Mouse (Mus musculus) midbrain, embryonic 13.5 days (tissue): ENCODE measurements at regions not wholly inside any gene's neighbourhood (a gene's known extent, or its start where the extent isn't known, plus 50 kb on each side); places are given as distances from the start of the nearest gene placed in this dataset.

ENCODE experiments used
- ATAC-seq: fragments of 200-750 bp; cut with Nextera tagmentation; 2 replicates; pipeline ENCODE4 v1.8.0; 2017; ENCODE audit warnings: mild to moderate bottlenecking, moderate TSS enrichment, moderate library complexity
- H3K27ac ChIP-seq: fragments of 300-500 bp; sonication (generic); 2 replicates; pipeline ENCODE4 v1.5.1; 2015; ENCODE audit warnings: inconsistent platforms, mild to moderate bottlenecking, moderate library complexity
- H3K27me3 ChIP-seq: fragments of 300-500 bp; sonication (generic); 2 replicates; pipeline ENCODE4 v1.6.1; 2015; ENCODE audit warnings: mild to moderate bottlenecking, inconsistent platforms
- H3K36me3 ChIP-seq: fragments of 300-500 bp; sonication (generic); 2 replicates; pipeline ENCODE4 v1.6.1; 2015; ENCODE audit warnings: mild to moderate bottlenecking, inconsistent platforms
- H3K4me1 ChIP-seq: fragments of 300-500 bp; sonication (generic); replicated peaks from 2 replicates; pipeline ENCODE4 v1.6.1; 2015; ENCODE audit warnings: inconsistent platforms
- H3K4me2 ChIP-seq: fragments of 300-500 bp; sonication (generic); replicated peaks from 2 replicates; pipeline ENCODE4 v1.6.1; 2015; ENCODE audit warnings: moderate library complexity, mild to moderate bottlenecking, inconsistent platforms
- H3K4me3 ChIP-seq: fragments of 300-500 bp; sonication (generic); replicated peaks from 2 replicates; pipeline ENCODE4 v1.5.1; 2015; ENCODE audit warnings: mild to moderate bottlenecking, inconsistent platforms
- H3K9ac ChIP-seq: fragments of 300-500 bp; sonication (generic); replicated peaks from 2 replicates; pipeline ENCODE4 v1.6.1; 2015; ENCODE audit warnings: mild to moderate bottlenecking, inconsistent platforms
- H3K9me3 ChIP-seq: fragments of 300-500 bp; sonication (generic); 2 replicates; pipeline ENCODE4 v1.6.1; 2016; ENCODE audit warnings: mild to moderate bottlenecking, inconsistent platforms
- WGBS: fragments of 180-500 bp; shearing (Covaris S2); methylation state at CpG from one replicate; pipeline ENCODE4 v1.1.7; 2015; 5-methylcytosine and 5-hydroxymethylcytosine counted together

- WGBS = 94% methylated on average over 1 of the region's 1 CpGs
- Histone ChIP-seq H3K4me3 (no peak overlapping the region), H3K9ac (no peak overlapping the region), H3K4me2 (no peak overlapping the region), H3K27ac (no peak overlapping the region), H3K27me3 (no peaks in the 10 kb centered on the region), H3K36me3 (no peaks in the 10 kb centered on the region), H3K9me3 (no peaks in the 10 kb centered on the region), H3K4me1 (no peaks in the 10 kb centered on the region)
- no peak for ATAC-seq
These were observed 77.7 kb upstream of the Slc13a1 start for GRCm38 (mm10) chr6:24245591-24245990.

DNA sequence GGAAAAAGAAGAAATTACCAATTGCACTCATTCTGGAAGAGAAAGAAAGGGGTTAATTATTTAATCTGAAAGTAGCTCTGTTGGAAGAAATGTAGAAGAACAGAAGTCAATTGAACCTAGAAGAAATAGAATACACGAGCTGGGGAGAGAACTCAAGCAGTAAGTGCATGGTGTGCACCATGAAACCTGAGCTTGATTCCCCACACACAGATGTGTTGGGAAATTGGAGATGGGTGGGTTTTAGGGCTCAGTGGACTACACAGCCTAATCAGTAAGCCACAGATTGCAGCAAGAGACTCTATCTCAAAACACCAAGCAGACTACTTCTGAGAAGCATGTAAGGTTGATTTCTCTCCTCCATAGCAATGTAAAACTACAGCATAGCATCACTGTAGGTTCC, 70.6 kb upstream of the Slc13a1 start:
- WGBS = 47% methylated on average over 1 of the region's 1 CpGs
- no peaks in the 10 kb centered on the region for H3K4me1 ChIP-seq
- H3K9ac ChIP-seq = no peak overlapping the region
- H3K9me3 ChIP-seq = no peaks in the 10 kb centered on the region
- ATAC-seq = no peak
- H3K4me3 ChIP-seq = no peak overlapping the region
- no peak overlapping the region for H3K4me2 ChIP-seq
- no peaks in the 10 kb centered on the region for H3K36me3 ChIP-seq
- no peaks in the 10 kb centered on the region for H3K27me3 ChIP-seq
- H3K27ac ChIP-seq = no peak overlapping the region

GRCm38 (mm10) chr6:24238054-24238453, 70.2 kb upstream of the Slc13a1 start:
- Histone ChIP-seq H3K27ac (no peak overlapping the region), H3K4me1 (no peaks in the 10 kb centered on the region), H3K27me3 (no peaks in the 10 kb centered on the region), H3K4me3 (no peak overlapping the region), H3K9ac (no peak overlapping the region), H3K36me3 (no peaks in the 10 kb centered on the region), H3K9me3 (no peaks in the 10 kb centered on the region), H3K4me2 (no peak overlapping the region)
- no peak for ATAC-seq
- 67% methylated on average over 2 of the region's 2 CpGs for WGBS

DNA sequence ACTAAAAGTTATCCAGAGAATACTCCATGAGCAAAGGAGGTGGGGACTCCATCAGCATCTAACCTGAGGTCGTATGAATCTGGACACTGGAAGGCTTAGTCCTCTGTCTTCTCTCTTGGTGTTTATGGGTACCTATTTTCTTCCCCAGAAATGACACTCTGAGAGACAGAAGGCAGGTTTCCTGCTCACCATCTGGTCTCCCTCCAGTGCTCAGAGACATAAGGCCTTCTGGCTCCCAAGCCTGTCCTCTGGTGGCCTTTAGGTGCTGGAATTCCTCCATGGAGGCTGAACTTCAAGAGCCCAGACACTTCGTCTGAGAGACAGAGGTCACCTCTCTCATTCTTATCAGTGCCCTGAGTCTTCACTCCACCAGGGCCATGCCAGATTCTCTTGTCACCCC, 65.7 kb upstream of the Slc13a1 start:
- Histone ChIP-seq H3K9ac (no peak overlapping the region), H3K9me3 (no peaks in the 10 kb centered on the region), H3K36me3 (no peaks in the 10 kb centered on the region), H3K4me2 (no peak overlapping the region), H3K4me1 (no peaks in the 10 kb centered on the region), H3K27ac (no peak overlapping the region), H3K4me3 (no peak overlapping the region), H3K27me3 (no peaks in the 10 kb centered on the region)
- ATAC-seq = no peak
- 88% methylated on average over 2 of the region's 2 CpGs for WGBS

GRCm38 (mm10) chr6:24220589-24220988, 52.7 kb upstream of the Slc13a1 start:
- 98% methylated on average over 1 of the region's 1 CpGs for WGBS
- no peaks in the 10 kb centered on the region for H3K4me1 ChIP-seq
- H3K4me2 ChIP-seq = no peak overlapping the region
- ATAC-seq = no peak
- no peaks in the 10 kb centered on the region for H3K27me3 ChIP-seq
- H3K4me3 ChIP-seq = no peak overlapping the region
- H3K9me3 ChIP-seq = no peaks in the 10 kb centered on the region
- H3K27ac ChIP-seq = no peak overlapping the region
- H3K36me3 ChIP-seq = no peaks in the 10 kb centered on the region
- no peak overlapping the region for H3K9ac ChIP-seq

DNA sequence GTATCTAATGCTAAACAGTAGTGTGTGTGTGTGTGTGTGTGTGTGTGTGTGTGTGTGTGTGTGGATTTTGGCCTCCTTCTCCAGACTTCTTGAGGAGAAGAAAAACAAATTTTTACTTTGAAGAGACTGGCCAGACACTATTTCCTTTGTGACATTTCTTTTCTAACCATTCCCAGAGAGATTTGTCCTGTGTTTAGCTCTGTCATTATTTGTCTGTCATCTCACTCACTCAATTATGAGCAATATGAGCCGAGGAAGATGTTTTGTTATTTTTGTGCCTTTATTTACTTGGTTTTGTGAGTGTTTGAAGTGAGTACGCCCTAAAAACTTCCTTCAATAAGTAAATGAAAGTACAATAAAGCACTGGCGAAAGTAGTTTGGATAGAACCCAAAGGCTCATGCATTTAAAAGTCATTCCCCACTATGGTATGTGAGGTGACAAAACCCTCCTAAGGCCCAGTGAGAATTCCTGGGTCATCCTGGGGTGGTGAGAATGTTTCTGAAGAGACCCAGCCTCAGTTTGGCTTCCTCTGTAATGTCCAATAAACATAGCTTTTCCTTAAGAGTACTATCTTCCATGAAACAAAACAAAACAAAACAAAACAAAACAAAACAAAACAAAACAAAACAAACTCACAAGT, 52.1 kb upstream of the Slc13a1 start:
- Histone ChIP-seq H3K9ac (no peak overlapping the region), H3K4me1 (no peaks in the 10 kb centered on the region), H3K36me3 (no peaks in the 10 kb centered on the region), H3K4me3 (no peak overlapping the region), H3K27ac (no peak overlapping the region), H3K27me3 (no peaks in the 10 kb centered on the region), H3K9me3 (no peaks in the 10 kb centered on the region), H3K4me2 (no peak overlapping the region)
- no peak for ATAC-seq
- 75% methylated on average over 3 of the region's 3 CpGs for WGBS
